Mouse (Mus musculus): Measurements from ENCODE around the gene Rora. TPM values are rescaled to one million over a fixed set of nuclear protein-coding genes. Genes with fewer than 3 reads are reported as not detected.

Gene Rora
- polyA plus RNA-seq, 1 experiment: 0.85 TPM

GRCm38 (mm10) chr9:69155836-69156595 is 502.4 kb downstream of the Rora start:
- Histone ChIP-seq H3K4me3 (replicated peaks; ENCODE audit: control insufficient read depth, low read depth, low read length) (no peak overlapping the region), H3K4me1 (ENCODE audit: control insufficient read depth, insufficient read depth, low read length) (no peaks in the 10 kb centered on the region; the same call in 1 of the 2 replicates), H3K27ac (ENCODE audit: control insufficient read depth, insufficient read depth, low read depth, low read length, poor library complexity) (no peak overlapping the region)
- WGBS: 78% methylated on average over 8 of the region's 8 CpGs
- TF ChIP-seq CTCF (IDR thresholded peaks at IDR 0.05; ENCODE audit: control insufficient read depth, insufficient read depth, low read length): no peak
- no peak for TF ChIP-seq POLR2A (IDR thresholded peaks at IDR 0.05; ENCODE audit: borderline replicate concordance, control insufficient read depth, low read depth, low read length)

- Histone ChIP-seq H3K4me3 (replicated peaks; ENCODE audit: control insufficient read depth, low read depth, low read length) (no peak overlapping the region), H3K4me1 (ENCODE audit: control insufficient read depth, insufficient read depth, low read length) (no peaks in the 10 kb centered on the region), H3K27ac (ENCODE audit: control insufficient read depth, insufficient read depth, low read depth, low read length, poor library complexity) (no peak overlapping the region)
- TF ChIP-seq CTCF (IDR thresholded peaks at IDR 0.05; ENCODE audit: control insufficient read depth, insufficient read depth, low read length): no peak
- TF ChIP-seq POLR2A (IDR thresholded peaks at IDR 0.05; ENCODE audit: borderline replicate concordance, control insufficient read depth, low read depth, low read length): no peak
- WGBS: 76% methylated on average over 5 of the region's 5 CpGs
Measured at GRCm38 (mm10) chr9:69160818-69161217, 507.2 kb downstream of the Rora start.

- Histone ChIP-seq H3K4me1 (ENCODE audit: control insufficient read depth, insufficient read depth, low read length) (no peaks in the 10 kb centered on the region), H3K4me3 (replicated peaks; ENCODE audit: control insufficient read depth, low read depth, low read length) (no peak overlapping the region), H3K27ac (ENCODE audit: control insufficient read depth, insufficient read depth, low read depth, low read length, poor library complexity) (no peak overlapping the region)
- no peak for TF ChIP-seq POLR2A (IDR thresholded peaks at IDR 0.05; ENCODE audit: borderline replicate concordance, control insufficient read depth, low read depth, low read length)
- TF ChIP-seq CTCF (IDR thresholded peaks at IDR 0.05; ENCODE audit: control insufficient read depth, insufficient read depth, low read length): no peak
- WGBS: 51% methylated on average over 7 of the region's 7 CpGs
Measured at GRCm38 (mm10) chr9:69164653-69165052, 511.1 kb downstream of the Rora start.

- Histone ChIP-seq H3K4me1 (ENCODE audit: control insufficient read depth, insufficient read depth, low read length) (no peaks in the 10 kb centered on the region), H3K4me3 (replicated peaks; ENCODE audit: control insufficient read depth, low read depth, low read length) (no peak overlapping the region), H3K27ac (ENCODE audit: control insufficient read depth, insufficient read depth, low read depth, low read length, poor library complexity) (no peak overlapping the region)
- WGBS: 6% methylated on average over 7 of the region's 7 CpGs
- TF ChIP-seq CTCF (IDR thresholded peaks at IDR 0.05; ENCODE audit: control insufficient read depth, insufficient read depth, low read length) (no peak), POLR2A (IDR thresholded peaks at IDR 0.05; ENCODE audit: borderline replicate concordance, control insufficient read depth, low read depth, low read length) (no peak)
Measured at GRCm38 (mm10) chr9:69165096-69165836, 511.7 kb downstream of the Rora start.

GRCm38 (mm10) chr9:69174061-69174460 is 520.5 kb downstream of the Rora start:
- Histone ChIP-seq H3K27ac (ENCODE audit: control insufficient read depth, insufficient read depth, low read depth, low read length, poor library complexity) (no peak overlapping the region), H3K4me3 (replicated peaks; ENCODE audit: control insufficient read depth, low read depth, low read length) (no peak overlapping the region), H3K4me1 (ENCODE audit: control insufficient read depth, insufficient read depth, low read length) (no peaks in the 10 kb centered on the region)
- 20% methylated on average over 6 of the region's 6 CpGs for WGBS
- TF ChIP-seq POLR2A (IDR thresholded peaks at IDR 0.05; ENCODE audit: borderline replicate concordance, control insufficient read depth, low read depth, low read length): no peak
- no peak for TF ChIP-seq CTCF (IDR thresholded peaks at IDR 0.05; ENCODE audit: control insufficient read depth, insufficient read depth, low read length)

- no peak overlapping the region for H3K4me3 ChIP-seq (replicated peaks; ENCODE audit: control insufficient read depth, low read depth, low read length)
- 59% methylated on average over 10 of the region's 10 CpGs for WGBS
- no peaks in the 10 kb centered on the region for H3K4me1 ChIP-seq (ENCODE audit: control insufficient read depth, insufficient read depth, low read length)
- TF ChIP-seq POLR2A (IDR thresholded peaks at IDR 0.05; ENCODE audit: borderline replicate concordance, control insufficient read depth, low read depth, low read length) (no peak), CTCF (IDR thresholded peaks at IDR 0.05; ENCODE audit: control insufficient read depth, insufficient read depth, low read length) (no peak)
- no peak overlapping the region for H3K27ac ChIP-seq (ENCODE audit: control insufficient read depth, insufficient read depth, low read depth, low read length, poor library complexity)
Measured at GRCm38 (mm10) chr9:69174527-69175116, 521.0 kb downstream of the Rora start.

- H3K4me1 ChIP-seq (ENCODE audit: control insufficient read depth, insufficient read depth, low read length): no peaks in the 10 kb centered on the region
- TF ChIP-seq POLR2A (IDR thresholded peaks at IDR 0.05; ENCODE audit: borderline replicate concordance, control insufficient read depth, low read depth, low read length): no peak
- TF ChIP-seq CTCF (IDR thresholded peaks at IDR 0.05; ENCODE audit: control insufficient read depth, insufficient read depth, low read length): no peak
- H3K4me3 ChIP-seq (replicated peaks; ENCODE audit: control insufficient read depth, low read depth, low read length): no peak overlapping the region
- WGBS: 74% methylated on average over 3 of the region's 3 CpGs
- H3K27ac ChIP-seq (ENCODE audit: control insufficient read depth, insufficient read depth, low read depth, low read length, poor library complexity): no peak overlapping the region
Measured at GRCm38 (mm10) chr9:69176988-69177387, 523.4 kb downstream of the Rora start.

- TF ChIP-seq CTCF (IDR thresholded peaks at IDR 0.05; ENCODE audit: control insufficient read depth, insufficient read depth, low read length): no peak
- TF ChIP-seq POLR2A (IDR thresholded peaks at IDR 0.05; ENCODE audit: borderline replicate concordance, control insufficient read depth, low read depth, low read length): no peak
- H3K4me3 ChIP-seq (replicated peaks; ENCODE audit: control insufficient read depth, low read depth, low read length): no peak overlapping the region
- WGBS: 91% methylated on average over 8 of the region's 8 CpGs
- H3K27ac ChIP-seq (ENCODE audit: control insufficient read depth, insufficient read depth, low read depth, low read length, poor library complexity): no peak overlapping the region
- no peaks in the 10 kb centered on the region for H3K4me1 ChIP-seq (ENCODE audit: control insufficient read depth, insufficient read depth, low read length)
Measured at GRCm38 (mm10) chr9:69179224-69179623, 525.6 kb downstream of the Rora start.
